In the genomic region with DNA sequence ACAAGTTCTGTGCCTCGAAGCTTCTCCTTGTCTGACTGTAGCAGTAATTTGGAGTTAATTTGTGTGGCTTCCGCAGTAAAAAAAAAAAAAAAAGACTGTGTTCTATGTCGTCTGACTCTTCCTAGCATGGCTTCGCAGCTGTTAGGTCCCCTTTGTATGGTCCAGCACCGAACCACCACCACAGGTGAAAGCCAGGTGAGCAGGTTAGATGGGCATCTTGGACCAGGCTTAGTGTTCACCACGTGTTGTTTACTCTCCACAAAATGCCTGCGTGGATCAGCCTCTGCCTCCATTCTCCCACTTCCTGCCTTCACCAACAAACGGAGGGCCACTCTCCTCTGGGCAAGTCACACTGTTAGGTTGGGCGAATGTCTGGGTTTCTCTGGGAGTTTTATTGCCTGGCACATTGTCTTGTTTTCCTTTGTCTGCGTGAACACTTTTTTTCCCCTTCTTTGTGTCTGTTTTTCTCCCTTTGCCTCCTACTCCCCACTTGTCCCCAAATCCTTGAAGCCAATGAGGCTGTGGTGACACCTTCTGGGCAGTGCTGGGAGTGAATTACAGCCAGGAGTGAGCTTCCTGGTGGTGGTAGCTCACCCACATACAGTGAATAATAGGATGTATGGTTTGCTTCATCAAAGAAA, we compare ENCODE assay signal across 8 mouse cellular contexts.
DNase-seq lines count a peak whose midpoint lies in the region; ATAC-seq and TF ChIP-seq lines count a peak whose summit lies in the region.

No protein-coding gene starts in this region.

- H3K27me3 ChIP-seq in E14TG2a.4 (ENCODE audit: insufficient read depth, low read length): no peaks in the 10 kb centered on the region
- no peaks in the 10 kb centered on the region for H3K27me3 ChIP-seq in hindbrain, embryonic 12.5 days
- no peaks in the 10 kb centered on the region for H3K27me3 ChIP-seq in lung, embryonic 16.5 days (ENCODE audit: control insufficient read depth, insufficient read depth, low read depth, low read length)

- no peaks in the 10 kb centered on the region for H3K4me1 ChIP-seq in E14TG2a.4 (replicated peaks; ENCODE audit: low read depth, low read length)
- peaks cover 27% of the 10 kb centered on the region for H3K4me1 ChIP-seq in hindbrain, embryonic 12.5 days
- no peaks in the 10 kb centered on the region for H3K4me1 ChIP-seq in lung, embryonic 16.5 days (replicated peaks; ENCODE audit: control insufficient read depth, insufficient read depth, low read length)

- peak; percentile 59 for DNase-seq in brain, embryonic 18.5 days (ENCODE audit: low read depth, low spot score)
- DNase-seq in frontal cortex, postnatal 10 days (ENCODE audit: low spot score in 2 of 2): peak; percentile 17 to 66
- peak; percentile 72 to 81 for DNase-seq in layer of hippocampus, postnatal 10 days (ENCODE audit: low spot score in 2 of 2)
- peak; percentile 37 for DNase-seq in retina, postnatal 7 days (ENCODE audit: low read depth, low spot score)
- no peak for DNase-seq in T-cell, adult 2 months (ENCODE audit: low spot score)

- H3K9me3 ChIP-seq in E14TG2a.4 (ENCODE audit: low read length): no peaks in the 10 kb centered on the region
- no peaks in the 10 kb centered on the region for H3K9me3 ChIP-seq in hindbrain, embryonic 12.5 days (replicated peaks)
- no peaks in the 10 kb centered on the region for H3K9me3 ChIP-seq in lung, embryonic 16.5 days (ENCODE audit: control insufficient read depth, low read length)

- H3K36me3 ChIP-seq in E14TG2a.4 (ENCODE audit: insufficient read depth, low read length): no peaks in the 10 kb centered on the region
- no peaks in the 10 kb centered on the region for H3K36me3 ChIP-seq in hindbrain, embryonic 12.5 days
- H3K36me3 ChIP-seq in lung, embryonic 16.5 days (ENCODE audit: control insufficient read depth, insufficient read depth, low read length): no peaks in the 10 kb centered on the region

- H3K27ac ChIP-seq in hindbrain, embryonic 12.5 days: peak overlapping the region; percentile 64; the same call in 1 of the 2 replicates
- no peak overlapping the region for H3K27ac ChIP-seq in lung, embryonic 16.5 days (ENCODE audit: low read length)

- WGBS in hindbrain, embryonic 12.5 days: 33% methylated on average over 10 of the region's 10 CpGs
- 30% methylated on average over 10 of the region's 10 CpGs for WGBS in lung, embryonic 16.5 days

- ATAC-seq in hindbrain, embryonic 12.5 days (ENCODE audit: low FRiP score): peak; percentile 84
- peak; percentile 86 for ATAC-seq in lung, embryonic 16.5 days (ENCODE audit: low read depth)

- no peak overlapping the region for H3K4me3 ChIP-seq in E14TG2a.4 (replicated peaks; ENCODE audit: low read length)
- H3K4me3 ChIP-seq in hindbrain, embryonic 12.5 days: no peak overlapping the region
- H3K4me3 ChIP-seq in lung, embryonic 16.5 days (ENCODE audit: low read length): peak overlapping the region; percentile 27

- H3K4me2 ChIP-seq in hindbrain, embryonic 12.5 days (replicated peaks): peak overlapping the region; percentile 43
- H3K4me2 ChIP-seq in lung, embryonic 16.5 days (ENCODE audit: low read depth, low read length): peak overlapping the region; percentile 52

- peak; percentile 40 for TF ChIP-seq CTCF in E14TG2a.4 (conservative IDR thresholded peaks at IDR 0.05; ENCODE audit: low read length)

- H3K9ac ChIP-seq in hindbrain, embryonic 12.5 days: 0 out of 2 replicates have a peak overlapping the region, but pooled peaks have one; percentile 33
- H3K9ac ChIP-seq in lung, embryonic 16.5 days (ENCODE audit: low read length): peak overlapping the region; percentile 51
